Mouse (Mus musculus): Measurements from ENCODE around the gene Slc25a22. TPM values are rescaled to one million over a fixed set of nuclear protein-coding genes. Genes with fewer than 3 reads are reported as not detected.
A peak's percentile ranks its signal among the peaks of the same experiment; 100 is the strongest.

The Slc25a22 gene
- total RNA-seq, 1 experiment from 2014 or later = 8.0 TPM

DNA sequence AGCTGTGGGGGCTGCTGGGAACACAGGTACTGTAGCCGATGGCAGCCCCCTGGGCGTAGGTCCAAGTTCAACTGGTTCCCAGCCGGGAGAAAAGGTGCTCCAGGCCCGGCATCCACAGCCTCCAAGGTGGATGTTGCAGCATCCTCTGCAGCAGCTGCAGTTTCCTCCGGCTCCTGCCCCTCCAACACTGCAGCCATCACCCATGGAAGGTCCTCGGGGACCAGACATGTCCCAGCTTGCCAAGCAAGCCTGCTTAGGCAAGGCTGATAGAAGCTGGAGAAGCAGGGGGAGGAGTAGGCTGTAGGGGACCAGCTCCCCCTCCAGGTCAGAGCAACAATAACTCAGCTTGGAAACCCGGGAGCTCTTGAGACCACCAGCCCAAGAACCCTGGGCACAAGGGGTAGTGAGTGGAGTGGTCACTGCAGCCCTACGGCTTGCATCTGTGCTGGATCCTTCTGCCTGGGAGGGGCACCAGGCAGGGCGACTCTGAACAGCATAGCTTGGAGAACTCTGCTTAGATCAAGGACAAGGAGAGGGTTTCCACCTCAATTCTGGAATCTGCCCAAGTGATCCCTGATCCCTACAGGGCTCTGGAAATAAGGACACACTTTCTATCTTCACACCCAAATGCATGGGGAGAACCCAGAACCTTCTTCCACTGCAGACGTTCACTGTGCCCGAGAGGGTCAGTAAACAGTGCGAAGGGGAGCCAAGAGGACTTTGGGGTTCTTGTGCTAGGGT, 5.6 kb upstream of the Slc25a22 start:
- ATAC-seq (replicated peaks in 1 of 2; ENCODE audit: insufficient read depth in 1 of 2, low FRiP score in 2 of 2, low TSS enrichment in 1 of 2, low read depth in 1 of 2, poor library complexity in 2 of 2, severe bottlenecking in 2 of 2) = 0 out of 4 replicates have a peak, but pooled peaks have one; percentile 13 to 18

DNA sequence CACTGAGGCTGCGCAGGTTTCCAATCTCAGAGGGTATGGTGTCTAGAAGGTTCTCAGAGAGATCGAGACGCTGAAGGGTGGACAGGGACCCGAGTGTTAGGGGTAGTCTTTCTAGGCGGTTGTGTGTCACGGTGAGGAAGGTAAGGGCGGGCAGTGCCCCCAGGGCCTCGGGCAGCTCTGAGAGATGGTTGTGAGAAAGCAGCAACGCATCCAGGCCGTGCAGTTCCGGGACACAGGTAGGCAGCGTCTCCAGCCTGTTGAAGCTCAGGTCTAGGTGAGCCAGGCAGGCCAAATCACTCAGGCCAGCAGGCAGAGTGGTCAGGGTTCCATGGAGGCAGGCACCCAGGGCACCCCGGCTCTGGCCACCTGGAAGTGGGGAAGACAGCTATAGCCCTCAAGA, 4.5 kb upstream of the Slc25a22 start:
- no peak for ATAC-seq (replicated peaks in 1 of 2; ENCODE audit: insufficient read depth in 1 of 2, low FRiP score in 2 of 2, low TSS enrichment in 1 of 2, low read depth in 1 of 2, poor library complexity in 2 of 2, severe bottlenecking in 2 of 2)

GRCm38 (mm10) chr7:141441460-141441859, 3.8 kb upstream of the Slc25a22 start:
- no peak for ATAC-seq (replicated peaks in 1 of 2; ENCODE audit: insufficient read depth in 1 of 2, low FRiP score in 2 of 2, low TSS enrichment in 1 of 2, low read depth in 1 of 2, poor library complexity in 2 of 2, severe bottlenecking in 2 of 2)

GRCm38 (mm10) chr7:141440613-141441012, 2.9 kb upstream of the Slc25a22 start:
- peak in 1 of 2 experiments; percentile 8; a peak in 1 of 4 replicates for ATAC-seq (replicated peaks in 1 of 2; ENCODE audit: insufficient read depth in 1 of 2, low FRiP score in 2 of 2, low TSS enrichment in 1 of 2, low read depth in 1 of 2, poor library complexity in 2 of 2, severe bottlenecking in 2 of 2)

DNA sequence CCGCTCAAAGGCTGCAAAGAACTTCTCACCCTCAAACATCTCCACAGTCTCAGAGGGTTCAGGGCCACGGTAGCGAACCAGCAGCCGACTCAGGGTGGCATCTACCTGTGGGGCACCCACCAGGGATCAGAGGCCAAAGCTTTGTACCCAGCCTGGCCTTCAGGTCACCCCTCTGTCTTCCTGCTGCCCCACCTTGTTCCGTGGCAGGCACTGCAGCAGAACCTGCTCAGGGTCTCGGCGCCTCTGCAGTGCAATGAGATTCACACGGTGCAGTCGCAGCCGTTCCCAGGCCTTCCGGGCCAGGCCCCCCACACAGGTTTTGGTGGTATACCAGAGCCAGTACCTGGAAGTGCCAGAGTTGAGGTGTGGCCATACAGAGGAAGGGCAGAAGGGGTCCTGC, 2.1 kb upstream of the Slc25a22 start:
- no peak for ATAC-seq (replicated peaks in 1 of 2; ENCODE audit: insufficient read depth in 1 of 2, low FRiP score in 2 of 2, low TSS enrichment in 1 of 2, low read depth in 1 of 2, poor library complexity in 2 of 2, severe bottlenecking in 2 of 2)

DNA sequence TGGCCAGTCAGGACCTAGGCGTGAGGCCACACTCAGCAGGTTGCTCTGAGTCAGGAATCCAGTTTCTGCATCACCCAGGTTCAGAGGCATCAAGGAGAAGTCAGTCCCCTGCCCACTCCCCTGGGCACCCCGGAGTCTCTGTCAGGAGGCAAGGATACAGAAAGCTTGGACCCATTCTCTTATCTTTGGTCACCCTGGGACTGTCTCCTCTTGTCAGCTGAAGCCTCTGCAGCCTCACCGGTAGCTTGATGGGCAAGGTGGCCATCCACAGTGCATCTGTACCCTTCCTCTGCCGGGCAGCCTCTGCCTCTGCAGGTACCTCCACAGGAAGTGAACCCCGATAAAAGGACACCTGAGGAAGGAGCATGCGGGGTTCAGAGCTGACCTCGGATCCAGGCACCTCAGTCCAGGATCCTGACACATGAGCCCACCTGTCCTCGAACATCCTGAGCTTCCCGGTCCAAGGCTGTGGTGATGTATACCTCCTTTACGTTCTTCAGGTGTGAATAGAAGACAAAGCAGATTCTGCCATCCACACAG, 1.5 kb upstream of the Slc25a22 start:
- no peak for ATAC-seq (replicated peaks in 1 of 2; ENCODE audit: insufficient read depth in 1 of 2, low FRiP score in 2 of 2, low TSS enrichment in 1 of 2, low read depth in 1 of 2, poor library complexity in 2 of 2, severe bottlenecking in 2 of 2)

- ATAC-seq (replicated peaks in 1 of 2; ENCODE audit: insufficient read depth in 1 of 2, low FRiP score in 2 of 2, low TSS enrichment in 1 of 2, low read depth in 1 of 2, poor library complexity in 2 of 2, severe bottlenecking in 2 of 2) = no peak
These were observed 693 bp upstream of the Slc25a22 start for GRCm38 (mm10) chr7:141438201-141438968.

DNA sequence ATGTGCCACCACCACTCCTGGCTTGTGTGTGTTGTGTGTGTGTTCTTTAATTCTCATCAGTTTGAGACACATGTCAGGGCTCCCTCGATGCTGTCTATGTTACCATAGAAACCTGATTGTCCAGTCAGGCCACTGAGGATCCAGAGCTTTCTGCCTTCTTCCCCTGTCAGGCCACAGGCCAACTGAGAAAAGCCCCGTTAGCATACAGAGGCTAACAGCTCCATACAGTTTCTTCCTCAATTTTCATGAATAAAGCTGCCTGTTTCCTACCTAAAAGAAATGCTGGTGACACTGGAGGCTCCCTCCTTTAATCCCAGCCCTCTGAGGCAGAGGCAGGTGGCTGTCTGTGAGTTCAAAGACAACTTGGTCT, 1.2 kb downstream of the Slc25a22 start:
- no peak for ATAC-seq (replicated peaks in 1 of 2; ENCODE audit: insufficient read depth in 1 of 2, low FRiP score in 2 of 2, low TSS enrichment in 1 of 2, low read depth in 1 of 2, poor library complexity in 2 of 2, severe bottlenecking in 2 of 2)

- ATAC-seq (replicated peaks in 1 of 2; ENCODE audit: insufficient read depth in 1 of 2, low FRiP score in 2 of 2, low TSS enrichment in 1 of 2, low read depth in 1 of 2, poor library complexity in 2 of 2, severe bottlenecking in 2 of 2) = no peak
These were observed 1.7 kb downstream of the Slc25a22 start for GRCm38 (mm10) chr7:141435856-141436522.

DNA sequence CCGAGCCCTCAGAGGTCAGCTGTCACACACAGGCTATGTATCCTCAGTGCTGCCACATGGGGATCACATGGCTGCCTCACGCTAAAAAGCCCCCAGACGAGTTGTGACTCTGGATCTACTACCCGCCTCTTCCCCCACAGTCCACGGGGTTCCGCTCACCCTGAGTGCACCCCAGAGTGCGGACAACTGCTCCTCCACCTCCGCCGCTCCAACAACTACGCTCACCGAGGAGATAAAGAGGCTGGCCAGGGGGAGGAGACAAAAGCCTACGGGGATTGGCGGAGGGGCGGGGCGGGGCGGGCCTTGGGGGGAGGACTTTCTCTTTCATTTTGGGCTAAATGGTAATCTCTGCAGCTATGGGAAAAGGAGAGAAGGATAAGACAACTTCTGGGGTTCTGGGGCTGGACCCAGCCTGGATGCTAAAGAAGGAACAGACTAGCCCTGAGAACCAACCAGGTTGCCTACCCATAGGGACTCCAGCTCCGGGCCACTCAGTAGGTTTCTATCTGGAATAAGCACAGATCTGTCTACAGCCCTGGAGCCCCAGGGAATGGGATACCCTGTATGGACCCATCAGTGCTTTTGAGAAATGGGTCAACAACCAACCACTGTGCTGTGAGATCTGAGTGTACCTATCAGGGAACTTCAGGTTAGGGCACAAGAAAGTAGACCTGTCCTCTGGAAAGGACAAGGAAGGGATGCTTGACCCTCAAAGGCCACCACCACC, 2.4 kb downstream of the Slc25a22 start:
- peak; percentile 55 to 60 for ATAC-seq (replicated peaks in 1 of 2; ENCODE audit: insufficient read depth in 1 of 2, low FRiP score in 2 of 2, low TSS enrichment in 1 of 2, low read depth in 1 of 2, poor library complexity in 2 of 2, severe bottlenecking in 2 of 2)

DNA sequence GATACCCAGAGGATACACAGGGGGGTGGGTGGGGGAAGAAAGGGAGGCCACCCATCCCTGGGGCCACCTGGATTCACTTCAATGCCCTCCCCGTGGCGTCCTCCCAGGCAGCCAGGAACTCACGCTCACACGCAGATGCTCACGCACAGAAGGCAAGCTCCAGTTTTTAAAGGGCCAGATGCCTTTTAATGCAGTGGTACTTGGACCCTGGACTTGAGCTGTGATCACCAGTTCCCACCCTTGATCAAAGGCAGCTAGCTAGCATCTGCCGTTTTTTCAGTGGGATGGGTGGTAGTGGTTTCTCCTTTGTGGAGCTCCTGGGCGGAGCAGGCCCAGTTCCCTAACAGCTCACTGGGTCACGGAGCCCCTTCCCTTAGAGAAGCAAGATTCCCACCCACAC, 3.2 kb downstream of the Slc25a22 start:
- no peak for ATAC-seq (replicated peaks in 1 of 2; ENCODE audit: insufficient read depth in 1 of 2, low FRiP score in 2 of 2, low TSS enrichment in 1 of 2, low read depth in 1 of 2, poor library complexity in 2 of 2, severe bottlenecking in 2 of 2)

GRCm38 (mm10) chr7:141433517-141434400, 3.9 kb downstream of the Slc25a22 start:
- no peak for ATAC-seq (replicated peaks in 1 of 2; ENCODE audit: insufficient read depth in 1 of 2, low FRiP score in 2 of 2, low TSS enrichment in 1 of 2, low read depth in 1 of 2, poor library complexity in 2 of 2, severe bottlenecking in 2 of 2)

DNA sequence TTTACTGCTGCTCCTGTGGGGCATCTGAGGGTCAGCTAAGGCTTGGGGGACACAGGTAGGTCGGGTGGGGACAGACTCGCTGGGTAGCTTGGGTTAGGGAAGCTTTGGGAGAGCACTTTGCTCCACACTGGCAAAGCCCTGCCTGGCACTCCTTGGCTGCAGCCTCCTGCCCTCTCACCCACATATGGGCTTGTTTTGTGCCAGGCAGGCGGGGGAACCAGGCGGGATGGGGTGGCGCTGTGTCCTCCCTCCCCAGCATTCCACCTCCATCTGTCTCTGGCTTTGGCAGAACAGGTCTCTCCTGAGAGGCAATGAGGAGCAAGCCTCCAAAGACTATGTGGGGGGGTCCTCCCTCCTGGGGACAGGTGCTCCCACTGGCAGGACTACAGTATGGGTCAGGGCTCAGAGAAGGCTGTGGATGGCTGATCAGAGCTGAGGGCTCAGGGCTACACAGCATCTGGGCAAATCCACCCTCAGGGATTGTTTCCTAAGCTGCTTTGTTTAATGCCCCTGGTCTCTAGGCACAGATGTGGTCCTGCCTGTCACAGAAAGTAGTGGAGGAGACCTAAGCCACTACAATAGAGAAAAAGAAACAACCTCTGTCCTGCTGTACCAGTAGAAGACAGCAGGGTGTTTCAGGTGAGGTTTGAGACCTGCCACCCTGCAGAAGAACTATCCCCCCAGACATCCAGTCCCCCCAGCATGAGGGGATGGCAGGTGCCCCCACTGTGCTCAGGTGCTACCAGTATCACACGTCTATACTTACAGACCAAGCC, 4.8 kb downstream of the Slc25a22 start:
- no peak for ATAC-seq (replicated peaks in 1 of 2; ENCODE audit: insufficient read depth in 1 of 2, low FRiP score in 2 of 2, low TSS enrichment in 1 of 2, low read depth in 1 of 2, poor library complexity in 2 of 2, severe bottlenecking in 2 of 2)

DNA sequence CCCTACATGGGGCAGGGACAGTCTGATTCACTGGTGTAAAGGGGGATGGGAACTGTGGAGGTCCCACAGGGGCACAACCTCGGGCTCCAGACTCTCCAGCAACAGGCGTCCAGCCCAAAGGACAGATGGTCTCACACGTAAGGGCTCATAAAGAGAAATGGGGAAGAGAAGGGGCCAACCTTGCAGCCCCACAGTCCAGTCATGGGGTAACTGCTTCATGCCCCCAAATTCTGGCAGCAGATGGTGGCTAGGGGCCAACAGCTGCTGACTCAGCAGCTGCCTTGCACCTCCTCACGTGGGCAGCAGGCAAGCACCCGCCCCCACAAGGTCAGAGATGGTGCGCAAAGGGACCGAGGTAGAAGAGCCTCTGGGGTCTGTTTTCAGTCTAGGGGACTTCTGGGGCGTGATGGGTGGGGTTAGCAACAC, 5.5 kb downstream of the Slc25a22 start:
- ATAC-seq (replicated peaks in 1 of 2; ENCODE audit: insufficient read depth in 1 of 2, low FRiP score in 2 of 2, low TSS enrichment in 1 of 2, low read depth in 1 of 2, poor library complexity in 2 of 2, severe bottlenecking in 2 of 2) = peak in 1 of 2 experiments; percentile 33; a peak in 2 of 4 replicates

GRCm38 (mm10) chr7:141431434-141432185, 6.1 kb downstream of the Slc25a22 start:
- no peak for ATAC-seq (replicated peaks in 1 of 2; ENCODE audit: insufficient read depth in 1 of 2, low FRiP score in 2 of 2, low TSS enrichment in 1 of 2, low read depth in 1 of 2, poor library complexity in 2 of 2, severe bottlenecking in 2 of 2)
